In genomic region chr1:41275642-41276041, GRCm38 (mm10) we compare ENCODE assay signal across 13 mouse cellular contexts.
DNase-seq lines count a peak whose midpoint lies in the region; ATAC-seq and TF ChIP-seq lines count a peak whose summit lies in the region.
"Had no signal": no experiment of that assay in that cellular context is flagged by ENCODE, and none has a peak within 500 bp of the region (broad histone marks: within the 10 kb centered on the region; RNA-seq: fewer than 3 reads in every experiment).

No protein-coding gene starts in this region.

- H3K27ac ChIP-seq in heart, embryonic 12.5 days (ENCODE audit: poor library complexity, severe bottlenecking) = no peak overlapping the region
- H3K27ac ChIP-seq in forebrain, embryonic 15.5 days (replicated peaks) = peak overlapping the region; percentile 81
- H3K27ac ChIP-seq in limb, embryonic 15.5 days = no peak overlapping the region
- H3K27ac ChIP-seq: left cerebral cortex, adult 2 months had no signal

- H3K9ac ChIP-seq in heart, embryonic 12.5 days = no peak overlapping the region
- H3K9ac ChIP-seq in forebrain, embryonic 15.5 days (replicated peaks) = no peak overlapping the region
- no peak overlapping the region for H3K9ac ChIP-seq in limb, embryonic 15.5 days

- H3K36me3 ChIP-seq in heart, embryonic 12.5 days = no peaks in the 10 kb centered on the region
- no peaks in the 10 kb centered on the region for H3K36me3 ChIP-seq in forebrain, embryonic 15.5 days
- no peaks in the 10 kb centered on the region for H3K36me3 ChIP-seq in limb, embryonic 15.5 days

- DNase-seq in heart, postnatal 36 days = no peak
- DNase-seq in brain, embryonic 14.5 days (ENCODE audit: low read depth) = peak; percentile 78
- DNase-seq in urinary bladder, adult 2 months (ENCODE audit: low spot score) = no peak
- DNase-seq in thymus, postnatal 14 days = no peak
- DNase-seq: cerebellum, postnatal 36 days; lung, postnatal 36 days had no signal

- no peak for TF ChIP-seq POLR2A in brain, embryonic 14.5 days (IDR thresholded peaks at IDR 0.05; ENCODE audit: borderline replicate concordance, extremely low read depth, insufficient read depth, insufficient read length, poor library complexity, severe bottlenecking)

- H3K27me3 ChIP-seq in heart, embryonic 12.5 days (replicated peaks) = no peaks in the 10 kb centered on the region
- H3K27me3 ChIP-seq in forebrain, embryonic 15.5 days = no peaks in the 10 kb centered on the region
- 0 out of 2 replicates have a peak, but pooled peaks cover 5% of the 10 kb centered on the region for H3K27me3 ChIP-seq in limb, embryonic 15.5 days

- 0 out of 2 replicates have a peak, but pooled peaks cover 4% of the 10 kb centered on the region for H3K9me3 ChIP-seq in heart, embryonic 12.5 days (replicated peaks)
- no peaks in the 10 kb centered on the region for H3K9me3 ChIP-seq in forebrain, embryonic 15.5 days
- H3K9me3 ChIP-seq in limb, embryonic 15.5 days = no peaks in the 10 kb centered on the region

- no peak for ATAC-seq in heart, embryonic 12.5 days (ENCODE audit: insufficient number of reproducible peaks, low FRiP score)
- no peak for ATAC-seq in forebrain, embryonic 15.5 days (replicated peaks)
- no peak for ATAC-seq in limb, embryonic 15.5 days (ENCODE audit: insufficient number of reproducible peaks, low FRiP score, low TSS enrichment, low read depth)
- ATAC-seq in activated CD4-positive, CD25-positive, alpha-beta regulatory T cell, adult 4 months = no peak
- ATAC-seq: inflammation-experienced regulatory T-cells, adult 6 months; Patski had no signal

- H3K4me3 ChIP-seq in heart, embryonic 12.5 days = peak overlapping the region; percentile 24
- peak overlapping the region; percentile 17 for H3K4me3 ChIP-seq in forebrain, embryonic 15.5 days
- H3K4me3 ChIP-seq in limb, embryonic 15.5 days = no peak overlapping the region
- H3K4me3 ChIP-seq: left cerebral cortex, adult 2 months had no signal

- intact Hi-C loops in heart, postnatal 36 days (cut with DNase I) = loop anchor here (10.0 kb wide), 1 partner anchor 959 kb away; no protein-coding TSS in a partner anchor

- peak overlapping the region; percentile 67 for H3K4me2 ChIP-seq in heart, embryonic 12.5 days
- peak overlapping the region; percentile 34 for H3K4me2 ChIP-seq in forebrain, embryonic 15.5 days (replicated peaks)
- peak overlapping the region; percentile 19; the same call in 1 of the 2 replicates for H3K4me2 ChIP-seq in limb, embryonic 15.5 days

- no peak for TF ChIP-seq CTCF in brain, embryonic 14.5 days (IDR thresholded peaks at IDR 0.05; ENCODE audit: borderline replicate concordance, extremely low read depth, insufficient read depth, insufficient read length)

- 20% methylated on average over 6 of the region's 6 CpGs for WGBS in heart, embryonic 12.5 days
- WGBS in forebrain, embryonic 15.5 days = 2% methylated on average over 6 of the region's 6 CpGs
- 24% methylated on average over 6 of the region's 6 CpGs for WGBS in limb, embryonic 15.5 days

- peaks cover 10% of the 10 kb centered on the region for H3K4me1 ChIP-seq in heart, embryonic 12.5 days (replicated peaks)
- peaks cover 46% of the 10 kb centered on the region for H3K4me1 ChIP-seq in forebrain, embryonic 15.5 days
- H3K4me1 ChIP-seq in limb, embryonic 15.5 days = peaks cover 9% of the 10 kb centered on the region
